Mouse (Mus musculus): ENCODE results near the gene Slc48a1.
A peak's percentile ranks its signal among the peaks of the same experiment; 100 is the strongest.

Gene Slc48a1

GRCm38 (mm10) chr15:97778311-97779098 lies at the start of gene Slc48a1:
TSS of gene Slc48a1 (plus strand) at chr15:97778520.
- DNase-seq (ENCODE audit: low spot score) = no peak

GRCm38 (mm10) chr15:97728804-97729203 lies 49.5 kb upstream of the Slc48a1 start:
- DNase-seq (ENCODE audit: low spot score) = peak; percentile 41

- no peak for DNase-seq (ENCODE audit: low spot score)
Observed at GRCm38 (mm10) chr15:97730365-97730764, 48.0 kb upstream of the Slc48a1 start.

- DNase-seq (ENCODE audit: low spot score) = no peak
Observed at GRCm38 (mm10) chr15:97731111-97731510, 47.2 kb upstream of the Slc48a1 start, which contains the start of gene Endou. TSS of gene Endou (minus strand) at chr15:97731339.

GRCm38 (mm10) chr15:97731988-97732387 lies 46.3 kb upstream of the Slc48a1 start:
- no peak for DNase-seq (ENCODE audit: low spot score)

- no peak for DNase-seq (ENCODE audit: low spot score)
Observed at GRCm38 (mm10) chr15:97738923-97739322, 39.4 kb upstream of the Slc48a1 start.

GRCm38 (mm10) chr15:97740283-97740732 lies 38.0 kb upstream of the Slc48a1 start:
- DNase-seq (ENCODE audit: low spot score) = no peak

- DNase-seq (ENCODE audit: low spot score) = no peak
Observed at GRCm38 (mm10) chr15:97741662-97742061, 36.7 kb upstream of the Slc48a1 start.

- no peak for DNase-seq (ENCODE audit: low spot score)
Observed at GRCm38 (mm10) chr15:97742074-97742473, 36.2 kb upstream of the Slc48a1 start.

- no peak for DNase-seq (ENCODE audit: low spot score)
Observed at GRCm38 (mm10) chr15:97742600-97742999, 35.7 kb upstream of the Slc48a1 start.

GRCm38 (mm10) chr15:97743210-97743609 lies 35.1 kb upstream of the Slc48a1 start:
- DNase-seq (ENCODE audit: low spot score) = no peak

GRCm38 (mm10) chr15:97743961-97744525 lies 34.3 kb upstream of the Slc48a1 start:
- no peak for DNase-seq (ENCODE audit: low spot score)

- no peak for DNase-seq (ENCODE audit: low spot score)
Observed at GRCm38 (mm10) chr15:97744930-97745329, 33.4 kb upstream of the Slc48a1 start.

GRCm38 (mm10) chr15:97745331-97745730 lies 33.0 kb upstream of the Slc48a1 start:
- peak; percentile 38 for DNase-seq (ENCODE audit: low spot score)

GRCm38 (mm10) chr15:97746278-97746677 lies 32.0 kb upstream of the Slc48a1 start:
- DNase-seq (ENCODE audit: low spot score) = no peak

GRCm38 (mm10) chr15:97746748-97747147 lies 31.6 kb upstream of the Slc48a1 start:
- no peak for DNase-seq (ENCODE audit: low spot score)

GRCm38 (mm10) chr15:97747486-97747885 lies 30.8 kb upstream of the Slc48a1 start:
- no peak for DNase-seq (ENCODE audit: low spot score)

- DNase-seq (ENCODE audit: low spot score) = no peak
Observed at GRCm38 (mm10) chr15:97748309-97748708, 30.0 kb upstream of the Slc48a1 start.

- no peak for DNase-seq (ENCODE audit: low spot score)
Observed at GRCm38 (mm10) chr15:97748964-97749363, 29.4 kb upstream of the Slc48a1 start.

- DNase-seq (ENCODE audit: low spot score) = no peak
Observed at GRCm38 (mm10) chr15:97749397-97749796, 28.9 kb upstream of the Slc48a1 start.

GRCm38 (mm10) chr15:97749841-97750240 lies 28.5 kb upstream of the Slc48a1 start:
- no peak for DNase-seq (ENCODE audit: low spot score)

GRCm38 (mm10) chr15:97750697-97751096 lies 27.6 kb upstream of the Slc48a1 start:
- peak; percentile 89 for DNase-seq (ENCODE audit: low spot score)

- DNase-seq (ENCODE audit: low spot score) = no peak
Observed at GRCm38 (mm10) chr15:97751676-97752075, 26.6 kb upstream of the Slc48a1 start.
